Mouse (Mus musculus) fat pad, adult 2 months (tissue): ENCODE measurements around the gene Arsa.
"Not testable (repeated sequence)": the region's sequence is repeated elsewhere in the genome, so short reads cannot be mapped to it uniquely, and the experiment has no call there.

Experiments used
- DNase-seq: peaks from one replicate; pipeline ENCODE4 v3.0.0-alpha.2; 2011; ENCODE audit warnings: low read depth, low spot score; ENCODE audit errors: extremely low read depth

Gene Arsa

GRCm38 (mm10) chr15:89455642-89456041, 21.6 kb downstream of the Arsa start:
- DNase-seq, result no peak

- DNase-seq, result no peak
Measured at GRCm38 (mm10) chr15:89454857-89455256, 22.4 kb downstream of the Arsa start.

GRCm38 (mm10) chr15:89453865-89454478, 23.3 kb downstream of the Arsa start, which contains the start of gene Mapk8ip2:
Gene Mapk8ip2 (plus strand): TSS chr15:89453913.
- DNase-seq, result no peak

- no peak for DNase-seq
Measured at GRCm38 (mm10) chr15:89452906-89453864, 24.0 kb downstream of the Arsa start.

GRCm38 (mm10) chr15:89442486-89443070, 34.6 kb downstream of the Arsa start:
- no peak for DNase-seq

GRCm38 (mm10) chr15:89435878-89436277, 41.3 kb downstream of the Arsa start:
- no peak for DNase-seq

- no peak for DNase-seq
Measured at GRCm38 (mm10) chr15:89434136-89434535, 43.1 kb downstream of the Arsa start.

GRCm38 (mm10) chr15:89432946-89433345, 44.3 kb downstream of the Arsa start:
- DNase-seq, result no peak

- DNase-seq, result no peak
Measured at GRCm38 (mm10) chr15:89431806-89432205, 45.4 kb downstream of the Arsa start.

GRCm38 (mm10) chr15:89431271-89431670, 46.0 kb downstream of the Arsa start:
- DNase-seq, result no peak

GRCm38 (mm10) chr15:89430771-89431170, 46.5 kb downstream of the Arsa start:
- DNase-seq, result not testable (repeated sequence)

- no peak for DNase-seq
Measured at GRCm38 (mm10) chr15:89430341-89430740, 46.9 kb downstream of the Arsa start.

- peak; percentile 62 for DNase-seq
Measured at GRCm38 (mm10) chr15:89429352-89430221, 47.6 kb downstream of the Arsa start, which contains the start of the genes C730034F03Rik, Gm44502 and Chkb. Gene C730034F03Rik (plus strand): TSS chr15:89429589. Gene Gm44502 (minus strand): TSS chr15:89429696. Gene Chkb (minus strand): TSS chr15:89429908.

- no peak for DNase-seq
Measured at GRCm38 (mm10) chr15:89428821-89429351, 48.3 kb downstream of the Arsa start.

GRCm38 (mm10) chr15:89428136-89428790, 49.0 kb downstream of the Arsa start:
- DNase-seq, result no peak

- DNase-seq, result no peak
Measured at GRCm38 (mm10) chr15:89426716-89427115, 50.5 kb downstream of the Arsa start.

GRCm38 (mm10) chr15:89425711-89426121, 51.5 kb downstream of the Arsa start, which contains the start of gene Cpt1b:
Gene Cpt1b (minus strand): TSS chr15:89425863.
- DNase-seq, result no peak

- DNase-seq, result no peak
Measured at GRCm38 (mm10) chr15:89424621-89425020, 52.6 kb downstream of the Arsa start.
